Mouse (Mus musculus): ENCODE data around the gene Adamts20.
"Not testable (repeated sequence)": the region's sequence is repeated elsewhere in the genome, so short reads cannot be mapped to it uniquely, and the experiment has no call there.

DNA sequence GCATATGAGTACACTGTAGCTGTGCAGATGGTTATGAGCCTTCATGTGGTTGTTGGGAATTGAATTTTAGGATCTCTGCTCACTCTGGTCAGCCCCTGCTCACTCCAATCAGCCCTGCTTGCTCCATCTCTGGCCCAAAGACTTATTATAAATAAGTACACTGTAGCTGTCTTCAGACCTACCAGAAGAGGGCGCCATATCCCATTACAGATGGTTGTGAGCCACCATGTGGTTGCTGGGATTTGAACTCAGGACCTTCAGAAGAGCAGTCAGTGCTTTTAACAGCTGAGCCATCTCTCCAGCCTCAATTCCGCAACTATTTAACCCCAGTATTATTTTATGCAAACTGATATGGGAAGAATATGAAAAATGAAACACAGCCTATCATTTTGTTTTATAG is 75.1 kb downstream of the Adamts20 start:
- peak; percentile 30 for TF ChIP-seq CTCF (IDR thresholded peaks at IDR 0.05; ENCODE audit: low read depth)
- not testable (repeated sequence) for TF ChIP-seq EP300 (optimal IDR thresholded peaks at IDR 0.05)

Measured in stomach, postnatal 0 days (tissue).